Mouse (Mus musculus) small intestine, adult 2 months (tissue): ENCODE measurements around the gene Rpl3l.

Source experiments
- CTCF ChIP-seq: fragments of 200-500 bp; IDR thresholded peaks from 2 replicates; pipeline ENCODE4 v1.5.1; 2012; ENCODE audit warnings: low read depth, mild to moderate bottlenecking, control low read depth, inconsistent platforms, low read length, moderate library complexity, mixed read lengths; ENCODE audit not compliant: insufficient replicate concordance, insufficient read length; ENCODE audit errors: extremely low read depth
- POLR2A ChIP-seq: fragments of 200-500 bp; IDR thresholded peaks from 2 replicates; pipeline ENCODE4 v1.6.1; 2012; ENCODE audit warnings: low read depth, mild to moderate bottlenecking, control low read depth, inconsistent platforms, low read length, moderate library complexity

DNA sequence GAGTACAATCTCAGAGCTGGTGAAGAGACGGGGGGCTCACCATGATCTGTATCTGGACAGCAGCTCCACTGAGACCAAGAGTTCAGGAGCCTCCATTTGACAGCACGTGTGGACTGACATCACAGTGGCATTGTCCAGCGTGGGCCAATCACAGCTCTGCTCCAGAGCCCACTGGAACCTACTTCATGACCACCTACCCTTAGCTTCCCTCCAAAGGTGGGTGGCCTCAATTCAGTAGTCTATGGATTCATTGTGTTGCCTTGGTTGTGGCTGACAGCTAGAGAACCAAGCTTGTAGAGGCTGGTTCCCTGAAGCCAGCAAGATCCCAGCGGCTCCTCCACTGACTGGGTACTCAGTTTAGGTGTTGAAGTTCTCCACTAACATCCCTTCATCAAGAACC lies 9.7 kb upstream of the Rpl3l start, which contains the start of the genes Rnf151 and Rps2:
- TF ChIP-seq POLR2A (no peak), CTCF (no peak)
